Mouse (Mus musculus): ENCODE data around the gene Nsun7.

GRCm38 (mm10) chr5:66344182-66344581 is 84.5 kb downstream of the Nsun7 start:
- no peak for TF ChIP-seq CTCF (IDR thresholded peaks at IDR 0.05; ENCODE audit: low read depth)
- TF ChIP-seq EP300 (IDR thresholded peaks at IDR 0.05; ENCODE audit: low read depth), result no peak

Data from liver, embryonic 14.5 days (tissue).